Mouse (Mus musculus) limb, embryonic 14.5 days (tissue): ENCODE data around the gene Slc25a13. TPM values are rescaled to one million over a fixed set of nuclear protein-coding genes. Genes with fewer than 3 reads are reported as not detected.

Source experiments
- ATAC-seq: fragments of 200-750 bp; cut with Nextera tagmentation; 2 replicates; pipeline ENCODE4 v1.8.0; 2017; ENCODE audit warnings: low read depth, moderate number of reproducible peaks, moderate TSS enrichment; ENCODE audit not compliant: low FRiP score
- DNase-seq: peaks from one replicate; pipeline ENCODE4 v3.0.0-alpha.2; 2015; ENCODE audit warnings: low spot score
- H3K27ac ChIP-seq: fragments of 300-500 bp; sonication (generic); replicated peaks from 2 replicates; pipeline ENCODE4 v1.5.1; 2014; ENCODE audit warnings: low read depth, mild to moderate bottlenecking, low read length, moderate library complexity, mixed read lengths
- H3K27me3 ChIP-seq: fragments of 300-500 bp; sonication (generic); 2 replicates; pipeline ENCODE4 v1.6.1; 2014; ENCODE audit warnings: low read length, mixed read lengths; ENCODE audit not compliant: control insufficient read depth, insufficient read depth
- H3K36me3 ChIP-seq: fragments of 300-500 bp; sonication (generic); 2 replicates; pipeline ENCODE4 v1.6.1; 2014; ENCODE audit warnings: mild to moderate bottlenecking, low read length, moderate library complexity, mixed read lengths; ENCODE audit not compliant: control insufficient read depth, insufficient read depth
- H3K4me1 ChIP-seq: fragments of 300-500 bp; sonication (generic); 2 replicates; pipeline ENCODE4 v1.6.1; 2014; ENCODE audit warnings: antibody characterized with exemption, low read length, mixed read lengths; ENCODE audit not compliant: control insufficient read depth, insufficient read depth
- H3K4me2 ChIP-seq: fragments of 300-500 bp; sonication (generic); replicated peaks from 2 replicates; pipeline ENCODE4 v1.6.1; 2014; ENCODE audit warnings: low read depth, mild to moderate bottlenecking, low read length, moderate library complexity; ENCODE audit not compliant: severe bottlenecking
- H3K4me3 ChIP-seq: fragments of 300-500 bp; sonication (generic); replicated peaks from 2 replicates; pipeline ENCODE4 v1.5.1; 2014; ENCODE audit warnings: low read length
- H3K9ac ChIP-seq: fragments of 300-500 bp; sonication (generic); 2 replicates; pipeline ENCODE4 v1.6.1; 2014; ENCODE audit warnings: mild to moderate bottlenecking, low read depth, low read length, moderate library complexity; ENCODE audit not compliant: severe bottlenecking
- H3K9me3 ChIP-seq: fragments of 300-500 bp; sonication (generic); 2 replicates; pipeline ENCODE4 v1.6.1; 2016; ENCODE audit warnings: low read length; ENCODE audit not compliant: control insufficient read depth
- POLR2A ChIP-seq: fragments of 200-500 bp; IDR thresholded peaks from 2 replicates; pipeline ENCODE4 v1.8.0; 2012; ENCODE audit warnings: inconsistent platforms, mild to moderate bottlenecking, moderate library complexity, borderline replicate concordance; ENCODE audit not compliant: insufficient read depth, insufficient read length; ENCODE audit errors: extremely low read depth
- WGBS: fragments of 180-500 bp; shearing (Covaris S2); extraction: QIAGEN DNeasy Blood & Tissue Kit; methylation state at CpG from one replicate; pipeline ENCODE4 v1.1.7; 2014; 5-methylcytosine and 5-hydroxymethylcytosine counted together
- polyA plus RNA-seq, 2 experiments: library from polyadenylated mRNA; depleted of rRNA in 1 of 2; stranded (reverse) in 1 of 2; unstranded in 1 of 2; fragments of >200 nt; fragmentation: Nextera tagmentation in 1 of 2; extraction: Ambion mirVana in 1 of 2; gene quantifications; 2 replicates each; pipeline versions ENCODE4 v1.2.1 to v1.2.3; 2012 to 2014

Gene Slc25a13
- polyA plus RNA-seq, 2 experiments: 8.2 to 19.1 TPM

GRCm38 (mm10) chr6:6015616-6016015 lies 201.4 kb downstream of the Slc25a13 start:
- ATAC-seq (no peak), DNase-seq (no peak)
- TF ChIP-seq POLR2A: no peak
- Histone ChIP-seq H3K4me3 (no peak overlapping the region), H3K27ac (no peak overlapping the region), H3K9ac (no peak overlapping the region), H3K9me3 (no peaks in the 10 kb centered on the region), H3K4me2 (no peak overlapping the region), H3K27me3 (0 out of 2 replicates have a peak, but pooled peaks cover 7% of the 10 kb centered on the region), H3K4me1 (peaks cover 5% of the 10 kb centered on the region; the same call in 1 of the 2 replicates), H3K36me3 (no peaks in the 10 kb centered on the region)
- WGBS: 52% methylated on average over 15 of the region's 15 CpGs

GRCm38 (mm10) chr6:6011364-6011763 lies 205.6 kb downstream of the Slc25a13 start:
- H3K27ac ChIP-seq: no peak overlapping the region
- no peak for ATAC-seq
- WGBS: 78% methylated on average over 2 of the region's 2 CpGs

GRCm38 (mm10) chr6:6005762-6006431 lies 211.1 kb downstream of the Slc25a13 start:
- WGBS: 3% methylated on average over 42 of the region's 42 CpGs
- ATAC-seq: peak; percentile 90

More at GRCm38 (mm10) chr6:6011364-6011763, 205.6 kb downstream of the Slc25a13 start:
- no peaks in the 10 kb centered on the region for H3K9me3 ChIP-seq
- no peak overlapping the region for H3K9ac ChIP-seq
- no peak overlapping the region for H3K4me2 ChIP-seq
- 0 out of 2 replicates have a peak, but pooled peaks cover 3% of the 10 kb centered on the region for H3K4me1 ChIP-seq
- no peak for TF ChIP-seq POLR2A
- no peaks in the 10 kb centered on the region for H3K27me3 ChIP-seq
- DNase-seq: no peak
- no peak overlapping the region for H3K4me3 ChIP-seq
- no peaks in the 10 kb centered on the region for H3K36me3 ChIP-seq

DNA sequence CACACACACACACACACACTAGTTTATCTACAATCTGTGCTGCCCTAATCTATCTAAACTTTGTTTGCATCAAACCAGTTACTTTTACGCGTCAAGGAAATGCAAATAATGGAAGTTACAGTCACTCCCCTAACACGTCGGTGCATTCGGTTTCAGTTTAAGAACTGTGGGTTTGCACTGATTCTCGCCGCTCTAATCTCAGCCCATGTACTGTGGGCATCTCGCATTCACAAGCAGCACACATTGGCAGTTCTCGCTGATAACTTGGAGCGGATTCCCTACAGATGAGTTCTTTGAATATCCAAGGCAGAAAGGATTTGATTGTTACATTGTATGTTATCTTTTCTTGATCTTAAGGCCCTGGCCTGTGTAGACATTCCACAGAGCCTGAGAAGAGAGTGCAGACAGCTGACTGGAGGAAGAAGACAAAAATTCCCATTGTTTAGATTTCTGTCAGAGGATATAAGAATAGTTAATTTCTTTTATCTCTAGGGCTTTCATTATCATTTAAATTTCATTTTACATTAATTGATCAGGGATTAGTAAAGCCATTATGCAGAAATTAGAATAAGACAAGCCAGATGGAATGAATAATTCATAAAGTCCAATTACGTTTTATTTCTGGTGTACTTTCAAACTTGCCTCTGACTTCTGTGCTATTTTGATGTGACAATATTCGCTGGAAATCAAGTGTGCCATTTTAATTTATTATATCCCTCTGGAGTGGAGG lies 212.1 kb downstream of the Slc25a13 start:
- Histone ChIP-seq H3K4me3 (no peak overlapping the region), H3K9me3 (no peaks in the 10 kb centered on the region), H3K27ac (no peak overlapping the region), H3K27me3 (no peaks in the 10 kb centered on the region), H3K4me1 (0 out of 2 replicates have a peak, but pooled peaks cover 3% of the 10 kb centered on the region), H3K36me3 (no peaks in the 10 kb centered on the region), H3K9ac (no peak overlapping the region), H3K4me2 (no peak overlapping the region)
- ATAC-seq (no peak), DNase-seq (no peak)
- WGBS: 63% methylated on average over 12 of the region's 12 CpGs
- TF ChIP-seq POLR2A: no peak

More at GRCm38 (mm10) chr6:6005762-6006431, 211.1 kb downstream of the Slc25a13 start:
- H3K27me3 ChIP-seq: no peaks in the 10 kb centered on the region
- H3K4me2 ChIP-seq: peak overlapping the region; percentile 85
- H3K27ac ChIP-seq: no peak overlapping the region
- H3K9me3 ChIP-seq: no peaks in the 10 kb centered on the region
- DNase-seq: peak; percentile 87
- 0 out of 2 replicates have a peak, but pooled peaks cover 3% of the 10 kb centered on the region for H3K4me1 ChIP-seq
- H3K36me3 ChIP-seq: no peaks in the 10 kb centered on the region
- no peak for TF ChIP-seq POLR2A
- peak overlapping the region; percentile 51 for H3K9ac ChIP-seq
- H3K4me3 ChIP-seq: peak overlapping the region; percentile 50

DNA sequence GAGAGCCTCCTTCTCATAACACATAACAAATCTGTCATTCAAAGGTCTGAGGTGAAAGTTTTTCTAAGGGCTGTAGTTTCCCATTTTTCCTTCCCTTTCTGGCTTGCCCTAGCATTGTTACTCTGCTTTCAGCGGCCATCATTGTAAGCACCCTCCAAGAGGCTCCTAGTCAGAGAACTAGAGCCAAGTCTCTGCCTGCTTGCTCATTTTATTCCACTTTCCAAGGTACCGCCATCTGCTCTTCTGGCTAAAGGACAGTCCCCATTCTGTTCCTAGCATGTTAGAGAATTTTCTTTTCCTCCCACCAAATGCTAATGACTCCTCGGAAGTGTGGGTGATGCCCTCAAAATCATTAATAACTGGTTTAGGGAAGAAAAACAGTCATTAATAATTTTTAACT lies 214.9 kb downstream of the Slc25a13 start:
- no peak for DNase-seq
- WGBS: 80% methylated on average over 3 of the region's 3 CpGs
- H3K9ac ChIP-seq: no peak overlapping the region
- H3K4me2 ChIP-seq: no peak overlapping the region
- no peaks in the 10 kb centered on the region for H3K27me3 ChIP-seq
- no peak for TF ChIP-seq POLR2A
- H3K4me1 ChIP-seq: 0 out of 2 replicates have a peak, but pooled peaks cover under 1% of the 10 kb centered on the region
- no peak overlapping the region for H3K27ac ChIP-seq
- H3K9me3 ChIP-seq: no peaks in the 10 kb centered on the region
- no peak for ATAC-seq
- no peaks in the 10 kb centered on the region for H3K36me3 ChIP-seq
- H3K4me3 ChIP-seq: no peak overlapping the region
